Mouse (Mus musculus) MEL (cell line): ENCODE data around the gene Adap1. TPM values are rescaled to one million over a fixed set of nuclear protein-coding genes. Genes with fewer than 3 reads are reported as not detected.

Experiments
- DNase-seq: peaks from one replicate; pipeline ENCODE4 v3.0.0; 2011; ENCODE audit warnings: low read depth, low spot score
- H3K27ac ChIP-seq: 2 replicates; pipeline ENCODE4 v1.5.1; 2012; ENCODE audit warnings: low read depth, mild to moderate bottlenecking, control low read depth, low read length, moderate library complexity; ENCODE audit not compliant: control insufficient read depth
- H3K27me3 ChIP-seq, 2 experiments: fragments of 150-350 bp in 1 of 2; sonication (generic) in 1 of 2; 2 replicates each; pipeline ENCODE4 v1.6.1; 2012; ENCODE audit warnings: low read length in 2 of 2, mild to moderate bottlenecking in 2 of 2, improper control_type of control experiment in 1 of 2, moderate library complexity in 1 of 2; ENCODE audit not compliant: insufficient read depth in 2 of 2, control insufficient read depth in 1 of 2
- H3K36me3 ChIP-seq, 2 experiments: 2 replicates each; pipeline ENCODE4 v1.6.1; 2012 to 2014; ENCODE audit warnings: low read length in 2 of 2, improper control_type of control experiment in 1 of 2, inconsistent platforms in 1 of 2, mild to moderate bottlenecking in 1 of 2; ENCODE audit not compliant: insufficient read depth in 2 of 2, control insufficient read depth in 1 of 2
- H3K4me1 ChIP-seq, 2 experiments: fragments of 150-350 bp in 1 of 2; sonication (generic) in 1 of 2; 2 replicates each; pipeline ENCODE4 v1.6.1; 2012; ENCODE audit warnings: low read length in 2 of 2, improper control_type of control experiment in 1 of 2, mild to moderate bottlenecking in 1 of 2; ENCODE audit not compliant: insufficient read depth in 2 of 2, control insufficient read depth in 1 of 2
- H3K4me3 ChIP-seq, 2 experiments: fragments of 150-350 bp in 1 of 2; sonication (generic) in 1 of 2; 2 replicates each; pipeline ENCODE4 v1.5.1; 2012; ENCODE audit warnings: low read depth in 2 of 2, low read length in 2 of 2, mild to moderate bottlenecking in 2 of 2, moderate library complexity in 2 of 2, control low read depth in 1 of 2, improper control_type of control experiment in 1 of 2; ENCODE audit not compliant: control insufficient read depth in 1 of 2, insufficient read depth in 1 of 2
- H3K79me2 ChIP-seq: 2 replicates; pipeline ENCODE4 v1.6.1; 2012; ENCODE audit warnings: mild to moderate bottlenecking, low read length, moderate library complexity; ENCODE audit not compliant: control insufficient read depth, poor library complexity, insufficient read depth
- H3K9ac ChIP-seq: 2 replicates; pipeline ENCODE4 v1.6.1; 2012; ENCODE audit warnings: low read depth, mild to moderate bottlenecking, control low read depth, low read length, moderate library complexity; ENCODE audit not compliant: control insufficient read depth, poor library complexity, severe bottlenecking
- H3K9me3 ChIP-seq: fragments of 150-350 bp; sonication (generic); replicated peaks from 2 replicates; pipeline ENCODE4 v1.6.1; 2012; ENCODE audit warnings: mild to moderate bottlenecking, low read length, improper control_type of control experiment, moderate library complexity; ENCODE audit not compliant: insufficient read depth
- EP300 ChIP-seq, 2 experiments: IDR thresholded peaks; 2 replicates each; pipeline ENCODE4 v1.6.1; 2011; ENCODE audit warnings: improper control_type of control experiment in 2 of 2, low read length in 2 of 2, low read depth in 1 of 2, mild to moderate bottlenecking in 1 of 2
- JUND ChIP-seq: IDR thresholded peaks from 2 replicates; pipeline ENCODE4 v1.6.1; 2011; ENCODE audit warnings: low read depth, mild to moderate bottlenecking, improper control_type of control experiment, low read length
- MAX ChIP-seq: IDR thresholded peaks from 2 replicates; pipeline ENCODE4 v1.6.1; 2011; ENCODE audit warnings: low read length, improper control_type of control experiment
- MXI1 ChIP-seq: IDR thresholded peaks from 2 replicates; pipeline ENCODE4 v1.6.1; 2011; ENCODE audit warnings: mild to moderate bottlenecking, low read depth, low read length, improper control_type of control experiment
- POLR2AphosphoS5 ChIP-seq: IDR thresholded peaks from 2 replicates; pipeline ENCODE4 v1.6.1; 2012; ENCODE audit warnings: low read depth, borderline replicate concordance, mild to moderate bottlenecking, inconsistent platforms, low read length, moderate library complexity, mixed read lengths
- RCOR1 ChIP-seq: IDR thresholded peaks from 2 replicates; pipeline ENCODE4 v1.6.1; 2012; ENCODE audit warnings: low read depth, mild to moderate bottlenecking, inconsistent platforms, low read length, improper control_type of control experiment
- SIN3A ChIP-seq: IDR thresholded peaks from 2 replicates; pipeline ENCODE4 v1.6.1; 2012; ENCODE audit warnings: low read length, improper control_type of control experiment, inconsistent platforms
- TBP ChIP-seq: IDR thresholded peaks from 2 replicates; pipeline ENCODE4 v1.8.0; 2011; ENCODE audit warnings: low read depth, low read length, improper control_type of control experiment
- USF1 ChIP-seq: IDR thresholded peaks from 2 replicates; pipeline ENCODE4 v1.6.1; 2014; ENCODE audit warnings: low read depth, mild to moderate bottlenecking, inconsistent platforms, low read length, improper control_type of control experiment, moderate library complexity
- USF2 ChIP-seq, 2 experiments: IDR thresholded peaks; 2 replicates each; pipeline ENCODE4 v1.6.1; 2011 to 2012; ENCODE audit warnings: improper control_type of control experiment in 2 of 2, low read length in 2 of 2, borderline replicate concordance in 1 of 2, inconsistent platforms in 1 of 2, low read depth in 1 of 2, mild to moderate bottlenecking in 1 of 2; ENCODE audit not compliant: insufficient read depth in 1 of 2
- ZMIZ1 ChIP-seq: IDR thresholded peaks from 2 replicates; pipeline ENCODE4 v1.6.1; 2012; ENCODE audit warnings: low read depth, mild to moderate bottlenecking, inconsistent platforms, low read length, improper control_type of control experiment, moderate library complexity
- ZNF384 ChIP-seq: IDR thresholded peaks from 2 replicates; pipeline ENCODE4 v1.6.1; 2012; ENCODE audit warnings: low read depth, mild to moderate bottlenecking, inconsistent platforms, low read length, improper control_type of control experiment
- polyA plus RNA-seq, 2 experiments: library from polyadenylated mRNA; stranded (reverse) in 1 of 2; unstranded in 1 of 2; fragments of >175 nt in 1 of 2; fragments of >200 nt in 1 of 2; gene quantifications; 2 replicates each; pipeline versions ENCODE4 v1.2.1 to v1.2.4; 2012; ENCODE audit warnings: low replicate concordance in 2 of 2, low read depth in 1 of 2; ENCODE audit not compliant: insufficient read length in 2 of 2, insufficient read depth in 1 of 2, missing spikeins in 1 of 2
- total RNA-seq: library from RNA; depleted of rRNA; stranded (reverse); fragments of 300-350 nt; gene quantifications from 2 replicates; pipeline ENCODE4 v1.2.3, GENCODE M21; 2012

Adap1 gene
- total and polyA plus RNA-seq, 3 experiments: 52.9 to 59.8 TPM; not detected in 1

GRCm38 (mm10) chr5:139314941-139315642 is 10.3 kb downstream of the Adap1 start:
- no peak for DNase-seq
- Histone ChIP-seq H3K4me3 (no peak overlapping the region), H3K27me3 (no peaks in the 10 kb centered on the region), H3K36me3 (peaks cover 0 to 2% of the 10 kb centered on the region in 2 experiments; a peak in 2 of 4 replicates), H3K27ac (no peak overlapping the region), H3K9me3 (no peaks in the 10 kb centered on the region), H3K4me1 (peaks cover 0 to 2% of the 10 kb centered on the region in 2 experiments; a peak in 1 of 4 replicates), H3K9ac (no peak overlapping the region), H3K79me2 (0 out of 2 replicates have a peak, but pooled peaks cover 3% of the 10 kb centered on the region)
- TF ChIP-seq ZMIZ1 (no peak), RCOR1 (no peak), MAX (no peak), USF1 (no peak), USF2 (IDR thresholded peaks at IDR 0.05; ENCODE audit: borderline replicate concordance in 1 of 2, insufficient read depth in 1 of 2, low read depth in 1 of 2, low read length in 2 of 2) (no peak), ZNF384 (no peak), JUND (no peak), SIN3A (no peak), POLR2AphosphoS5 (no peak), MXI1 (no peak), EP300 (IDR thresholded peaks at IDR 0.05; ENCODE audit: low read depth in 1 of 2, low read length in 2 of 2) (no peak), TBP (no peak)

GRCm38 (mm10) chr5:139313536-139313935 is 11.9 kb downstream of the Adap1 start:
- TF ChIP-seq TBP: no peak
- TF ChIP-seq USF1: 0 out of 2 replicates have a peak, but pooled peaks have one; percentile 33
- H3K36me3 ChIP-seq: peaks cover 0 to 6% of the 10 kb centered on the region in 2 experiments; a peak in 2 of 4 replicates
- H3K9me3 ChIP-seq: no peaks in the 10 kb centered on the region
- no peaks in the 10 kb centered on the region for H3K27me3 ChIP-seq
- H3K9ac ChIP-seq: no peak overlapping the region
- no peak overlapping the region for H3K27ac ChIP-seq
- no peak for DNase-seq
- H3K4me1 ChIP-seq: peaks cover 0 to 4% of the 10 kb centered on the region in 2 experiments; a peak in 1 of 4 replicates
- H3K4me3 ChIP-seq: no peak overlapping the region
- peaks cover 5% of the 10 kb centered on the region; the same call in 1 of the 2 replicates for H3K79me2 ChIP-seq

GRCm38 (mm10) chr5:139311822-139312221 is 13.6 kb downstream of the Adap1 start:
- peaks cover 0 to 4% of the 10 kb centered on the region in 2 experiments; a peak in 1 of 4 replicates for H3K4me1 ChIP-seq

More at GRCm38 (mm10) chr5:139311822-139312221, 13.6 kb downstream of the Adap1 start:
- H3K79me2 ChIP-seq: peaks cover 7% of the 10 kb centered on the region; the same call in 1 of the 2 replicates
- no peak overlapping the region for H3K9ac ChIP-seq
- no peak for TF ChIP-seq JUND
- H3K9me3 ChIP-seq: no peaks in the 10 kb centered on the region
- peaks cover 0 to 6% of the 10 kb centered on the region in 2 experiments; a peak in 2 of 4 replicates for H3K36me3 ChIP-seq
- H3K27me3 ChIP-seq: no peaks in the 10 kb centered on the region
- no peak overlapping the region for H3K27ac ChIP-seq
- no peak overlapping the region for H3K4me3 ChIP-seq
- no peak for DNase-seq
